Mouse (Mus musculus) embryonic facial prominence, embryonic 14.5 days (tissue): ENCODE data around the gene Trpm4. TPM values are rescaled to one million over a fixed set of nuclear protein-coding genes. Genes with fewer than 3 reads are reported as not detected.

Source experiments
- ATAC-seq: fragments of 200-750 bp; cut with Nextera tagmentation; 2 replicates; pipeline ENCODE4 v1.8.0; 2017; ENCODE audit warnings: low read depth, moderate number of reproducible peaks, moderate TSS enrichment
- DNase-seq: peaks from one replicate; pipeline ENCODE4 v3.0.0-alpha.2; 2015; ENCODE audit warnings: low spot score
- H3K27ac ChIP-seq: fragments of 300-500 bp; sonication (generic); replicated peaks from 2 replicates; pipeline ENCODE4 v1.5.1; 2014; ENCODE audit warnings: low read depth, mild to moderate bottlenecking, low read length, moderate library complexity
- H3K27me3 ChIP-seq: fragments of 300-500 bp; sonication (generic); replicated peaks from 2 replicates; pipeline ENCODE4 v1.6.1; 2014; ENCODE audit warnings: low read length; ENCODE audit not compliant: control insufficient read depth, insufficient read depth
- H3K36me3 ChIP-seq: fragments of 300-500 bp; sonication (generic); 2 replicates; pipeline ENCODE4 v1.6.1; 2014; ENCODE audit warnings: low read length, mixed read lengths; ENCODE audit not compliant: control insufficient read depth, insufficient read depth
- H3K4me1 ChIP-seq: fragments of 300-500 bp; sonication (generic); 2 replicates; pipeline ENCODE4 v1.6.1; 2014; ENCODE audit warnings: antibody characterized with exemption, low read length; ENCODE audit not compliant: control insufficient read depth, insufficient read depth
- H3K4me2 ChIP-seq: fragments of 300-500 bp; sonication (generic); 2 replicates; pipeline ENCODE4 v1.6.1; 2014; ENCODE audit warnings: low read depth, mild to moderate bottlenecking, low read length, moderate library complexity, mixed read lengths
- H3K4me3 ChIP-seq: fragments of 300-500 bp; sonication (generic); 2 replicates; pipeline ENCODE4 v1.5.1; 2014; ENCODE audit warnings: low read depth, mild to moderate bottlenecking, low read length
- H3K9ac ChIP-seq: fragments of 300-500 bp; sonication (generic); 2 replicates; pipeline ENCODE4 v1.6.1; 2014; ENCODE audit warnings: low read depth, mild to moderate bottlenecking, low read length, moderate library complexity, mixed read lengths
- H3K9me3 ChIP-seq: fragments of 300-500 bp; sonication (generic); 2 replicates; pipeline ENCODE4 v1.6.1; 2016; ENCODE audit warnings: low read length; ENCODE audit not compliant: control insufficient read depth
- WGBS: fragments of 180-500 bp; shearing (Covaris S2); extraction: QIAGEN DNeasy Blood & Tissue Kit; methylation state at CpG from one replicate; pipeline ENCODE4 v1.1.7; 2014; 5-methylcytosine and 5-hydroxymethylcytosine counted together
- polyA plus RNA-seq: library from polyadenylated mRNA; unstranded; fragments of >200 nt; fragmentation: Nextera tagmentation; extraction: Ambion mirVana; gene quantifications from 2 replicates; pipeline ENCODE4 v1.2.1, GENCODE M21; 2014

The Trpm4 gene
- polyA plus RNA-seq, 1 experiment from 2014 or later, result 16.6 TPM

GRCm38 (mm10) chr7:45299752-45300151 lies 33.8 kb downstream of the Trpm4 start:
- Histone ChIP-seq H3K9me3 (no peaks in the 10 kb centered on the region), H3K9ac (no peak overlapping the region), H3K27me3 (no peaks in the 10 kb centered on the region), H3K4me3 (no peak overlapping the region), H3K4me1 (no peaks in the 10 kb centered on the region), H3K4me2 (no peak overlapping the region), H3K27ac (no peak overlapping the region), H3K36me3 (peaks cover 17% of the 10 kb centered on the region; the same call in 1 of the 2 replicates)
- ATAC-seq (peak; percentile 90), DNase-seq (peak; percentile 84)
- 12% methylated on average over 5 of the region's 5 CpGs for WGBS

- WGBS, result 64% methylated on average over 3 of the region's 3 CpGs
- no peak for ATAC-seq
- H3K27ac ChIP-seq, result no peak overlapping the region
Observed at GRCm38 (mm10) chr7:45297563-45297962, 36.0 kb downstream of the Trpm4 start.

GRCm38 (mm10) chr7:45296626-45297025 lies 37.0 kb downstream of the Trpm4 start:
- DNase-seq, result no peak
- WGBS, result 75% methylated on average over 1 of the region's 1 CpGs
- no peak for ATAC-seq

More at GRCm38 (mm10) chr7:45297563-45297962, 36.0 kb downstream of the Trpm4 start:
- Histone ChIP-seq H3K4me3 (no peak overlapping the region), H3K4me1 (no peaks in the 10 kb centered on the region), H3K4me2 (no peak overlapping the region), H3K27me3 (no peaks in the 10 kb centered on the region), H3K36me3 (no peaks in the 10 kb centered on the region), H3K9ac (no peak overlapping the region), H3K9me3 (no peaks in the 10 kb centered on the region)
- DNase-seq, result no peak

GRCm38 (mm10) chr7:45286486-45286885 lies 47.1 kb downstream of the Trpm4 start:
- no peak overlapping the region for H3K4me3 ChIP-seq
- no peaks in the 10 kb centered on the region for H3K9me3 ChIP-seq
- H3K27ac ChIP-seq, result no peak overlapping the region
- 85% methylated on average over 13 of the region's 13 CpGs for WGBS
- H3K9ac ChIP-seq, result no peak overlapping the region
- no peak overlapping the region for H3K4me2 ChIP-seq
- ATAC-seq (no peak), DNase-seq (no peak)
- no peaks in the 10 kb centered on the region for H3K36me3 ChIP-seq
- no peaks in the 10 kb centered on the region for H3K27me3 ChIP-seq
- no peaks in the 10 kb centered on the region for H3K4me1 ChIP-seq

More at GRCm38 (mm10) chr7:45296626-45297025, 37.0 kb downstream of the Trpm4 start:
- H3K9ac ChIP-seq, result no peak overlapping the region
- no peak overlapping the region for H3K27ac ChIP-seq
- H3K27me3 ChIP-seq, result no peaks in the 10 kb centered on the region
- H3K36me3 ChIP-seq, result no peaks in the 10 kb centered on the region
- H3K9me3 ChIP-seq, result no peaks in the 10 kb centered on the region
- H3K4me2 ChIP-seq, result no peak overlapping the region
- no peak overlapping the region for H3K4me3 ChIP-seq
- no peaks in the 10 kb centered on the region for H3K4me1 ChIP-seq

- H3K36me3 ChIP-seq, result no peaks in the 10 kb centered on the region
- H3K4me3 ChIP-seq, result peak within 1 kb of the TSS; percentile 37
- no peak within 1 kb of the TSS for H3K27ac ChIP-seq
- peaks cover 6% of the 10 kb centered on the region for H3K27me3 ChIP-seq
- DNase-seq (no peak), ATAC-seq (0 out of 2 replicates have a peak, but pooled peaks have one; percentile 22)
- WGBS, result 7% methylated on average over 43 of the region's 44 CpGs
- no peaks in the 10 kb centered on the region for H3K9me3 ChIP-seq
- peak within 1 kb of the TSS; percentile 49 for H3K9ac ChIP-seq
- H3K4me1 ChIP-seq, result no peaks in the 10 kb centered on the region
- H3K4me2 ChIP-seq, result peak within 1 kb of the TSS; percentile 63
Observed at GRCm38 (mm10) chr7:45277136-45277760, 56.3 kb downstream of the Trpm4 start, which contains the start of gene Slc6a21. Slc6a21 (plus strand) TSS chr7:45277513.

- Histone ChIP-seq H3K27me3 (peaks cover 6% of the 10 kb centered on the region), H3K4me2 (no peak overlapping the region), H3K9me3 (no peaks in the 10 kb centered on the region), H3K4me1 (no peaks in the 10 kb centered on the region), H3K4me3 (no peak overlapping the region), H3K27ac (no peak overlapping the region), H3K9ac (no peak overlapping the region), H3K36me3 (no peaks in the 10 kb centered on the region)
- WGBS, result 92% methylated on average over 8 of the region's 8 CpGs
- DNase-seq (no peak), ATAC-seq (no peak)
Observed at GRCm38 (mm10) chr7:45273672-45274071, 59.9 kb downstream of the Trpm4 start.

GRCm38 (mm10) chr7:45272786-45273412 lies 60.7 kb downstream of the Trpm4 start:
- H3K4me2 ChIP-seq, result no peak overlapping the region
- no peak overlapping the region for H3K9ac ChIP-seq
- no peaks in the 10 kb centered on the region for H3K9me3 ChIP-seq
- H3K36me3 ChIP-seq, result no peaks in the 10 kb centered on the region
- peaks cover 6% of the 10 kb centered on the region for H3K27me3 ChIP-seq
- H3K4me1 ChIP-seq, result no peaks in the 10 kb centered on the region
- ATAC-seq, result no peak
- no peak overlapping the region for H3K27ac ChIP-seq
- no peak overlapping the region for H3K4me3 ChIP-seq
- DNase-seq, result no peak
- 77% methylated on average over 10 of the region's 10 CpGs for WGBS

- 79% methylated on average over 1 of the region's 1 CpGs for WGBS
- DNase-seq (no peak), ATAC-seq (no peak)
- H3K9ac ChIP-seq, result no peak overlapping the region
- H3K4me2 ChIP-seq, result no peak overlapping the region
- H3K4me3 ChIP-seq, result no peak overlapping the region
- no peaks in the 10 kb centered on the region for H3K9me3 ChIP-seq
- H3K27ac ChIP-seq, result no peak overlapping the region
- no peaks in the 10 kb centered on the region for H3K36me3 ChIP-seq
- no peaks in the 10 kb centered on the region for H3K4me1 ChIP-seq
- no peaks in the 10 kb centered on the region for H3K27me3 ChIP-seq
Observed at GRCm38 (mm10) chr7:45265518-45265917, 68.1 kb downstream of the Trpm4 start.

- Histone ChIP-seq H3K4me3 (no peak overlapping the region), H3K4me1 (no peaks in the 10 kb centered on the region), H3K4me2 (no peak overlapping the region), H3K27me3 (no peaks in the 10 kb centered on the region), H3K27ac (no peak overlapping the region), H3K9me3 (no peaks in the 10 kb centered on the region), H3K9ac (no peak overlapping the region), H3K36me3 (no peaks in the 10 kb centered on the region)
- 75% methylated on average over 3 of the region's 3 CpGs for WGBS
- ATAC-seq, result no peak
- no peak for DNase-seq
Observed at GRCm38 (mm10) chr7:45264348-45264747, 69.2 kb downstream of the Trpm4 start.
